Mouse (Mus musculus) olfactory bulb, adult 2 months (tissue): Measurements from ENCODE around the gene Cenps. TPM values are rescaled to one million over a fixed set of nuclear protein-coding genes. Genes with fewer than 3 reads are reported as not detected.

ENCODE experiments used
- H3K27ac ChIP-seq: fragments of 200-500 bp; 2 replicates; pipeline ENCODE4 v1.5.1; 2012; ENCODE audit warnings: low read depth, low read length; ENCODE audit not compliant: insufficient read depth
- H3K4me1 ChIP-seq: fragments of 200-500 bp; 2 replicates; pipeline ENCODE4 v1.6.1; 2012; ENCODE audit warnings: low read length; ENCODE audit not compliant: control insufficient read depth, insufficient read depth
- H3K4me3 ChIP-seq: fragments of 200-500 bp; 2 replicates; pipeline ENCODE4 v1.5.1; 2012; ENCODE audit warnings: mild to moderate bottlenecking, low read depth, low read length, moderate library complexity; ENCODE audit not compliant: insufficient read depth
- CTCF ChIP-seq: fragments of 200-500 bp; IDR thresholded peaks from 2 replicates; pipeline ENCODE4 v1.5.1; 2012; ENCODE audit warnings: low read depth, mild to moderate bottlenecking, low read length, moderate library complexity; ENCODE audit not compliant: insufficient read depth
- POLR2A ChIP-seq: fragments of 200-500 bp; IDR thresholded peaks from 2 replicates; pipeline ENCODE4 v1.6.1; 2012; ENCODE audit warnings: mild to moderate bottlenecking, low read depth, low read length, moderate library complexity; ENCODE audit not compliant: insufficient read depth
- WGBS: fragments of 180-500 bp; shearing (Covaris S2); methylation state at CpG from one replicate; pipeline ENCODE4 v1.1.7; 2018; 5-methylcytosine and 5-hydroxymethylcytosine counted together
- polyA plus RNA-seq: library from polyadenylated mRNA; stranded (reverse); fragments of >200 nt; gene quantifications from 2 replicates; pipeline ENCODE4 v1.2.4, GENCODE M21; 2012; ENCODE audit warnings: low replicate concordance; ENCODE audit not compliant: missing spikeins, insufficient read depth, insufficient read length

Cenps gene
- polyA plus RNA-seq, 1 experiment, result not detected

DNA sequence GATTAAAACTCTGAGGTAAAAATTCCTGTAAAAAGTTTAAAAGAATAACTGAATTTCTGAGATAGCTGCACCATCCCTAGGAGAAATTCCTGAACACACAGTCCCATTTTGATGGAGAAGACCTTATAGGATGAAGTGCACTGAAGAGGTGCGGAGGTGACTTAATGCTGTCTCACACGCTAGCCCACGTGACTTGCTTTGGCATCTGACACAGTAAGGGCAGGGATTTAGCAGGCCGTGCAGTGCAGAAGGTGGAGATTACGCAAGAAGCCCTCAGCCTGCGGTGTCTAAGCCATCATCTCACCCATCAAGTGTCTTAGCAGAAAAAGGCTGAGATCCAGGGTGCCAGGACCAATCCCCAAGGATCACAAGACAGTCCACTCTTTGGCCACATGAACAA is 23.7 kb upstream of the Cenps start:
- WGBS, result 93% methylated on average over 6 of the region's 6 CpGs
- no peaks in the 10 kb centered on the region for H3K4me1 ChIP-seq
- no peak for TF ChIP-seq CTCF
- TF ChIP-seq POLR2A, result no peak
- no peak overlapping the region for H3K4me3 ChIP-seq
- H3K27ac ChIP-seq, result no peak overlapping the region

DNA sequence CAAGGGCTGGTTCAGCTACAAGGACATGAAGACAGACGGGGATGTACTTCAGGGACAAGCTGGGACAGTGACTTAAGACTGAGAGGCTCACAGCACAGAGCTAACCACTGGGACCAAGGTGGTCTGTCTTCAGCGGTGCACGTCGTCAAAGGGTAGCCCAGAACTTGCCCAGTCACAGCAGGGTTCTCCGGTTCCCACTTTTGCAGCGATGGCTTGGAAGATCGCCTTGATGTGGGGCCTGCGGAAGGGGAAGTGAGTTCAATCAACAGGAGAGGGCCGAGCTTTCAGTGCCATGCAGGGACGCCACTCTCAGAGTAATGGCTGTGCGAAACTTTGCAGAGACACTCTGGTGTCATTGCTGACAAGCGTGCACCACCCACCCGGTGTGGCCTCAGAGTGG is 22.5 kb upstream of the Cenps start:
- H3K27ac ChIP-seq, result no peak overlapping the region
- TF ChIP-seq CTCF (no peak), POLR2A (no peak)
- WGBS, result 87% methylated on average over 13 of the region's 13 CpGs
- H3K4me1 ChIP-seq, result no peaks in the 10 kb centered on the region
- no peak overlapping the region for H3K4me3 ChIP-seq

DNA sequence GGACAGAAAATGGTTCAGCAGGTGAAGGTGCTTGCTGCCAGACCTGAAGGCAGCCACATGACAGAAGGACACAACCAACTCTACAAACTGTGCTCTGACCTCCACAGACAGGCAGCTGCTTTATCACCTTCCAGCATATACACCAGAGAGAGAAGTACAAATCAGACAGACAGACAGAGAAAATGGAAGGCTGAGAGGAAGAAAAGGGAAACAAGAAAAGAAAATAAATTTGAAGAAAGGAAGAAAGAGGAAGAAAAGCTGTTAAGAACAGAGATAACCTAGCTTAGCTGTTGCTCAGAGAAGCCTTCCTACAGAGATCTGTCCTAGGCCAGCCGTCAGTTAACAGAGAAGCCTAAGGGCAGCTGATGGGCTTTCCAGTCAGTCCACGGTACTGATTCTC is 21.8 kb upstream of the Cenps start:
- WGBS, result 100% methylated on average over 2 of the region's 2 CpGs
- Histone ChIP-seq H3K4me3 (no peak overlapping the region), H3K4me1 (no peaks in the 10 kb centered on the region), H3K27ac (no peak overlapping the region)
- TF ChIP-seq CTCF, result no peak
- no peak for TF ChIP-seq POLR2A

DNA sequence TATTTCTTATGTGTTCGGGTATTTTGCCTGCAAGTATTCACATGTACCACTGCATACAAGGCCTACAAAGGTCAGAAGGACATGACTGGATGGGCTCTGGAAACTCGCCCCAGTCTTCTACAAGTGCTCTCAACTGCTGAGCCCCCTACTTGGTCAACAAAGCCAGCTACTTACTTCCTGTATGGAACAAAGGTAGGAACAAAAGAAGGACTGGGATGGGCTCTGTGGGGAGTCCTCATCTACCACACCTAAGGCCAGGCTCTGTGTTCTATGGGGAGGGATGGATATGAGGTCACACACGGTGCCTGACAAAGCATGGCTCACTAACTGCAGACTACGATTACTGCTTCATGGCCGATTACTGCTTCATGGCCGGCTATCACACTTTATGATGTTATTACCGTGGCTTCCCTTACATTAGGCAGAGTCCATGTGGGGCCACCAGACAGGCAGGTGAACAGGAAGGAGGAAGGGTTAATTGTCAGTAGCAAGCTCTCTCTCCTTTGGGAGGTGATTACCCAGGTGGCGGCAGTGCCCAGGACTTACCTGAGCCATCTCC is 20.1 kb upstream of the Cenps start:
- Histone ChIP-seq H3K4me3 (no peak overlapping the region), H3K27ac (no peak overlapping the region), H3K4me1 (no peaks in the 10 kb centered on the region)
- TF ChIP-seq POLR2A (no peak), CTCF (no peak)
- WGBS, result 94% methylated on average over 8 of the region's 8 CpGs

DNA sequence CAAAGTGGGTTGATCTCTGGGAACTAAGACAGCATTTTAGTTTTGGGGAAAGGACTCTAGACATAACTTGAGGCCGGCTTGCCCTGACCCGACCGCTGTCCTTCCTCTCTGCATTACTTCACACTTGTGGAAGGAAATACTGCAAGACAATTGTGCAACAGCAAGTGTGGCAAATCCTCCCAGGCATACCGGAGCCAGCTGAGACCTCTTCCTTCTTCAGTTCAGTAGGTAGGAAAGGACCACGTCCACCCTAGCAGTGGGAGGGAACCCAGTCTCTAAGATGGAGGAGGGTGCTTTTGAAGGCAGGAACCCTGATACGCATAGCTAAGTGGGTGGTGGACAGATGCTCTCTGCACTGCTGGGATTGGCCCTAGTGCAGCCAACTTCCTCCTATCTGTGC is 18.3 kb upstream of the Cenps start:
- no peak overlapping the region for H3K4me3 ChIP-seq
- no peak overlapping the region for H3K27ac ChIP-seq
- H3K4me1 ChIP-seq, result no peaks in the 10 kb centered on the region
- 91% methylated on average over 6 of the region's 6 CpGs for WGBS
- no peak for TF ChIP-seq POLR2A
- TF ChIP-seq CTCF, result no peak

DNA sequence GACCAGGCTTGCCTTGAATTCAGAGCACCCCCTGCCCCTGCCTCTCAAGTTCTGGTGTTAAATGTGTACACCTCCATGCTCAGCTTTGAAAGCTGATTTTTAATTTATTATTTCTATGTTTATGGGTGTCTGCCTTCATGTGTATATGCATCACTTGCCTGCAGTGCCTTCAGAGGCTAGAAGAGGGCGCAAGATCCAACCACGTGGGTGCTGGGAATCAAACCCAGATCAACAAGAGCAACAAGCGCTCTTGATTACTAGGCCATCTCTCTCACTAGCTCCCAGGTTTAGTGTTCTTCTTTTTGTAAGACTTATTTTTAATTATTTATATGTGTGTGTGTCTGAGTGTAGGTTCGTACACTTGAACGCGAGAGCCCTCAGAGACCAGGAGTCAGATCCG is 17.4 kb upstream of the Cenps start:
- Histone ChIP-seq H3K4me1 (no peaks in the 10 kb centered on the region), H3K4me3 (no peak overlapping the region), H3K27ac (no peak overlapping the region)
- no peak for TF ChIP-seq CTCF
- no peak for TF ChIP-seq POLR2A
- 97% methylated on average over 7 of the region's 7 CpGs for WGBS

DNA sequence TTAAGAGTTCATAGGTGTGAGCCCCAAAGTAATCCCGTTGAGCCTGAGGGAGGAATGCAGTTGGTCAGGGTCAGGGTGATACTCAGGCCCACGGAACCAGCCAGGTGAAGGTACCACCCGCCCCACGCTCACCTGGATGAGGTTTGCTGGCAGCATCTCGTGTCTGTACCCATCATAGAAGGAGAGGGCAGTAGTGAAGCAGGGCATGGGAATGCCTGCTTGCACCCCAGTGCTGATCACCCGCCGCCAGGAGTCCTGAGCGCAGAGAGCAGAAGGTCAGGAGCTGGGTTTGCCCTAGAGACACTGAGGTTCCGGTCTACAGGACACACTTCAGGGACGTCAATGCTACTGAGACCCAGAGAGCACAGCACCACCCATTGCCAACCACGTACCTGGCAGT is 13.3 kb upstream of the Cenps start:
- Histone ChIP-seq H3K4me3 (no peak overlapping the region), H3K27ac (no peak overlapping the region), H3K4me1 (no peaks in the 10 kb centered on the region)
- WGBS, result 96% methylated on average over 11 of the region's 11 CpGs
- TF ChIP-seq POLR2A (no peak), CTCF (no peak)

DNA sequence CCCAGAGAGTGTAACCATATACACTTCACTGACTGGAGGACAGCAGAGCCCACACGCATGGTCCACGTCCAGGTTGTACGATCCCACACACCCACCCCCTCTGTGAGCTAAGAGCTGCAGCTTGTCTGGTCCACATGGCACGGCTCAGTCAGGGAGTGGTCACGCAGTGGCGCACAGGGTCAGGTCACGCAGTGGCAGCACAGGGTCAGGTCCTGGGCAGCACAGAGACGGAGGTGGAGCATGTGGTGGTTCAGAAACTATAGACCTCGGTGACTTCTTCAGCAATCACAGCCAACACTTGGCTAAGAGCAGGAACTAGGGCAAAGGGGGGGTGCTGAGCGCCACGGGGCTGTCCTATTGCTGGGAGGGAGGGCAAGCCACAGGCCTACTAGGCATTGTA is 12.8 kb upstream of the Cenps start:
- WGBS, result 90% methylated on average over 11 of the region's 11 CpGs
- no peak for TF ChIP-seq CTCF
- TF ChIP-seq POLR2A, result no peak

DNA sequence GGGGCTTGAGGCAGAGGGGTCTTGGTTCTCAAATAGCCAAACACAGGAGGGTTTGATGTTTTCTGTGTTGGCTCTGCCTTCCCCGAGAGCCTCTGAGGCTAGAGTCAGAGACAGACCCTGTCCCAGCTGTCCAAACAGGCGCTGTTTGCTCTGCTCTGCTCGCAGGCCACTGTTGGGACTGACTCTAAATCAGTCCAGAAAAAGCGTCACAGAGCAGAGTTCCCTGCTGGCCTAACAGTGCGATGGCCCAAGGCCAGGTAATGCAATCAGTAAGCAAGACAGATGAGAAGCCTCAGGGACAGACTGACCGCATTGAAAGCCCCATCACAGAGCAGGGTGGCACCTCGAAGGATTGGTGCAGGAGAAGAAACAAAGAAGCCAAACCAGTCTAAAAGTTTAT is 12.2 kb upstream of the Cenps start:
- 85% methylated on average over 7 of the region's 7 CpGs for WGBS

More for the DNA sequence above, 12.8 kb upstream of the Cenps start:
- no peak overlapping the region for H3K4me3 ChIP-seq
- H3K4me1 ChIP-seq, result no peaks in the 10 kb centered on the region
- no peak overlapping the region for H3K27ac ChIP-seq

DNA sequence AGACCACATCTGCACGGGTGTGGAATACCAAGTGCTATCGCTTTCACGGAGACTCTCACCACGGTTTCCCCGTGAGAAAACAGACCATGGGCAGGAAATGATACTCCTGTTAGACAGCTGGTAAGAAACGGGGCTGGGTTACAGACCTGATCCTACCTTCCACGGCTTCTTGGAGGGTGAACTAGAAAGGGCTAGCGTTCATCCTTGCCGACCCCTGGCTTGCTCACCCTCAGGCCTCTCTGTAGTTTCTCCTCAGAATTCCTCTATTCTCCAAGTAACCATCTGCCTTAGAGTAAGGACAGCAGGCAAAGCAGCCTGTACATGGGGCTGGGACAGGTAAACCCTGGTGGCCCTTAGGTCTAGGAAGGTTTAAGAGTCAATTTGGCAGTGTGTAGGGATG is 11.8 kb upstream of the Cenps start:
- H3K27ac ChIP-seq, result no peak overlapping the region
- TF ChIP-seq CTCF (no peak), POLR2A (no peak)
- WGBS, result 81% methylated on average over 9 of the region's 9 CpGs
- H3K4me3 ChIP-seq, result no peak overlapping the region
- no peaks in the 10 kb centered on the region for H3K4me1 ChIP-seq

More for the DNA sequence above, 12.2 kb upstream of the Cenps start:
- Histone ChIP-seq H3K4me3 (no peak overlapping the region), H3K4me1 (no peaks in the 10 kb centered on the region), H3K27ac (no peak overlapping the region)
- TF ChIP-seq CTCF, result no peak
- TF ChIP-seq POLR2A, result no peak
